Mouse (Mus musculus) ES-Bruce4 (cell line): Measurements from ENCODE around the gene Erc2.

Source experiments
- CTCF ChIP-seq: IDR thresholded peaks from one replicate; pipeline ENCODE4 v1.8.1; 2011; ENCODE audit warnings: low read depth, low read length
- EP300 ChIP-seq: IDR thresholded peaks from 2 replicates; pipeline ENCODE4 v1.6.1; 2011; ENCODE audit warnings: low read depth, low read length; ENCODE audit not compliant: insufficient read depth
- POLR2A ChIP-seq: IDR thresholded peaks from one replicate; pipeline ENCODE4 v1.8.1; 2011; ENCODE audit warnings: low read length; ENCODE audit not compliant: insufficient read depth

DNA sequence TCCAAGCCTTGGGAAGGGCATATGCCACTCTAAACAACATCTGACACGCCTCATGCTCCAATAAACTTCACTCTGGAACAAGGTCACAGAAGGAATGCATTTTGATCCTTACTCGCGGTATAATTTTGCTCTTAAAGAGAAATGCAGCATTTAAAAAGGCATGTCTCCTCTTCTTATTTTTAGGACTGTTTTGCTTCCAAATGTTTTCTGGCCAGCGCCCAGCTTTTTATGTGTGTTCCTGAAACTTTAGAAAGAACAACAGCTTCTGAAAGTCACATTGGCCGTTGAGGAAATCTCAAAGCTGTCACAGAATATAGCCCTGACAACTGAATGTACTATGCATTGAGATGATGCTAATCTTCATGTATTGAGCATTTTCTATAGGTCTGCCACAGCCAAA lies 8.5 kb upstream of the Erc2 start:
- TF ChIP-seq EP300 (no peak), CTCF (no peak), POLR2A (no peak)
